Mouse (Mus musculus): ENCODE results near the gene Slc25a31.

Gene Slc25a31

GRCm38 (mm10) chr3:40708655-40709054 lies at the start of gene Slc25a31:
TSS of gene Slc25a31 (plus strand) at chr3:40708855.
- DNase-seq = no peak

DNA sequence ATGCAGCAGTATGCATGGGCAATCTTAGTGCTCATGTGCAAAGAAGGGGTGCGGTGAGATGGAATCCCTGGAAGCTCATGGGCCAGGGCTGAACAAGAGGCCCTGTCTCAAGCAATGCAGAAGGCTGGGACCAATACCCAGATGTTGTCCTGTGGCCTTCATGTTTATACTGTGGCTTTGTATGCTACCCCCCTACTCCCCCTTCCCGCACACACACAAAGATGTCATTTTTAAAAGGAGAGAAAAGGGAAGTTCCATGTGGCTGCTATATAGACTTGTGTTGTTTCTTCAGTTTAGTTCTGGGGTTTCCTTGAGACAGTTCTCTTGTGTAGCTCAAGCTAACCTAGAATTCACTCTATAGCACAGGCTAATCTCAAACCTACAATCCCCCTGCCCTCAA lies 48.4 kb upstream of the Slc25a31 start:
- no peak for DNase-seq

- DNase-seq = peak; percentile 72 to 81
Observed at GRCm38 (mm10) chr3:40666109-40666508, 42.5 kb upstream of the Slc25a31 start.

DNA sequence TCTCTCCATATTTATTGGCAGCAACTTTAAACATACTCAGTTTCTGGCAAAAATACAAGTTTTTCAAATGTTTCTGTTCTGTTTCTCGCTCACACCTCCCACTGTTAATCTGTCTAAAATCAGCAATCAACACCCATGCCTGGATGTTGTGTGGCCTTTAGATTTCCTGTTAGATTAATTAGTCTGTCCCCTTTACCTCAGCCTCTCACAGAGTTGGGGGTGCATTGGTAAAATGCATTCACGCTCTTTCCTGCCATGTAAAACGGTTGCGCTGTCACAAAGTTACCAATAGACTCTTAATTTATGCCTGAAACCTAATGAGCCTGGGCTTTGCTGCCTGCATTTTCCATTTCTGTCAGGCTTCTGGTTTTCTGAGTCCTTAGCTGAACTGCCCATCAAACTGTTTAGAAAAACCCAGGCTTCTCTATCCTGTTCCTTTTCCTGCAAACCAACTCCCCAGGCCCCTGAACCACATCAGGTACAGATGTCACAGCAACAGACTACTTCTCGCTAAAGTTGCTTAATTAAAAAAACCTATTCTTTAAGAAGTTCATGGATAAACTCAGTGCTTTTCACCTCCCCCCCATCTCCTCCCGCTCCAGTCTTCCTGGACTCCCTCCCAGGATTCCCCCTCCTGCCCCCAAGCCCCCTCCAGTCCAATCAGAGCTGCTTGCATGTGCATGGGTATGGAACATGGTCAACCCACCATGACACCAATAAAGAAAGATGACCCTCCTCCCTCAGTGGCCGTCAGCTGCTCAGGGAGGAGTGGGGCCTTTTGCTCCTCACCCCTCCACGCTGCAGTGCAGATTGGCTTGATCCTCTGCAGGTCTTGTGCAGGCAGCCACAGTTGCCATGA lies 41.6 kb upstream of the Slc25a31 start:
- no peak for DNase-seq

DNA sequence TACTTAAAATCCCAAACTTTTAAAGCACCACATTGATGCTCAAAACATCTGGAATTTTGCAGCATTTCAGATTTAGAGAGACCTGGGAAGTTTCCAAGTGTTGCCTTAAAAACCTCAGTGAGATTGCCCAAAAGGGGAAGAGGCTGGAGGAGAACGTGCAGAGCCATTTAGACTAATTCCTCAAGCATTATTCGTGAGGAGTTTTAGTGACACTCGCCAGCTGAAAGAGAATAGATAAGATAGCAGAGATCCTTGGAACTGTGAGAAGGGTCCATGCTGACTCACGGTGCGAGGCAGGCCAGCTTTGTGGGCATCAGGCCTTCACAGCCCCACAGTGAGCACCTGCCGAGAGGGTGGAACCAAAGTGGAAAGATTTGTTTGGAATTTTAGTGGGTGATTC lies 39.8 kb upstream of the Slc25a31 start:
- DNase-seq = no peak

- DNase-seq = no peak
Observed at GRCm38 (mm10) chr3:40669395-40669794, 39.3 kb upstream of the Slc25a31 start.

DNA sequence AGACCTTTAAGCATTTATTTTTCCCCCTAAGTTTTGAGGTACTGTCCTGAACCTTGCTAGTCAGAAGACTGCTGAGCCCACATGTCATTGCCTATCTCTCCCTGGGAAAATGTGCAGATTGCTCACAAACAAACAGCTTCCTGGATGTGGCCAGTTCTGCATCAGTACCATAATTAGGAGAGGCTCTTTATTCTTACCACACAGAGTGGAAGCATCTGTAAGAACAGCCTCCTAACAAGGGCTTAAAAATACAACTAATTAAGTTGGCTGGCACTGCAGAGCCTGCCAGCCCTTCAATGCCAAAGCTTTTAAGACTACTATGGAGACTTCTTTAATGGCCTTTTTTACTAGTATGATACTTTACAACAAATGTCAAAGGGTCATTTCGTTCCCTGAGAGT lies 35.1 kb upstream of the Slc25a31 start:
- no peak for DNase-seq

GRCm38 (mm10) chr3:40674873-40675405 lies 33.7 kb upstream of the Slc25a31 start:
- DNase-seq = no peak

DNA sequence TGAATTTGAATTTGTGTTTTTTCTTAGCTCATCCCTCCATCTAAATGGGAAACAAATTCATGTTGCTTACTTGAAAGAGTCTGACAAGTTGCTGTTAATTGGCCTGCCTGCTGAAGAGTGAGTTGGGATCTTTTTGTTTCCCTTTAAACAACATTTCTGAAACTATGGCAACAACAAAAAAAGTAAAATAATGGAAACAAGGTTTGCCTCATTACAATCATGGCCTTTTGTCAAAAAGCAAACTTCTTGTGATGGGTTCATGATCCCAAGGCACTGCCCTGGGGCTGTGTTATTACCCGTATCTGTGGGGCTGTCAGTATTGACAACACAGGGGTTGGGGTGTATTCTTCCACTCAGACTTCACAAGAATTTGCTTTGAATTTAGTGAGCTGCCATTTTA lies 29.8 kb upstream of the Slc25a31 start:
- DNase-seq = no peak

- peak in 1 of 2 experiments; percentile 23 for DNase-seq
Observed at GRCm38 (mm10) chr3:40682404-40682803, 26.3 kb upstream of the Slc25a31 start.

- DNase-seq = peak; percentile 63 to 71
Observed at GRCm38 (mm10) chr3:40683171-40683570, 25.5 kb upstream of the Slc25a31 start.

DNA sequence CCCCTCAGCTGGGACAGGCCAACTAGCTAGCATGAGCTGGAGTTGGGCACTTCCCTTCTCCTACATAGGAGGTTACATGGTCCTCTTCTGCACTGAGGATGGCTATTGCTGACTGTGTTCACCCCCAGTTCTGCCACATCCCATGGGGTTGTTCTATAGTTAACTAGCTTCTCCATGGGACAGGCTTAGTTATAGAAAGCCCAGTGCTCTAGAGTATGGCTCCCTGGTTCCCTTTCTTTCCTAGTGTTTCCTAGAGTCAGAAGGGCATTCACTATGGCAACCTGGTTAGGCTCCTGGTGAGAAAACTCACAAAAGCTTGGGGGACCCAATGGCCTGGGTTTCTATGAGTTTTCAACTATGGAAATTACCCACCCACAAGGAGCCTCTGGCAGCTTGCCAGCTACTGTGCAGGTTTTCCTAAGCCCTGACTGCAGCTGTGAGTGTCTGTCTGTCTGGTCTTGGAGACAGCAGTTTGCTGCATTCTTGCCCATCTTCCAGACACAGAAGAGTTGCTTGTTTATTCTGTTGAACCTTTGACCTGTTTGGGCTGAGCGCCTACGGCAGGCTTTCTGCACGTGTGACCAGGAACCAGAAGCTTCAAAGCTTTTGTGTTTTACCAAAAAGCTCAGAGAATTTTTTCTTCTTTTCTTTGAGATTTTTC lies 22.7 kb upstream of the Slc25a31 start:
- no peak for DNase-seq

DNA sequence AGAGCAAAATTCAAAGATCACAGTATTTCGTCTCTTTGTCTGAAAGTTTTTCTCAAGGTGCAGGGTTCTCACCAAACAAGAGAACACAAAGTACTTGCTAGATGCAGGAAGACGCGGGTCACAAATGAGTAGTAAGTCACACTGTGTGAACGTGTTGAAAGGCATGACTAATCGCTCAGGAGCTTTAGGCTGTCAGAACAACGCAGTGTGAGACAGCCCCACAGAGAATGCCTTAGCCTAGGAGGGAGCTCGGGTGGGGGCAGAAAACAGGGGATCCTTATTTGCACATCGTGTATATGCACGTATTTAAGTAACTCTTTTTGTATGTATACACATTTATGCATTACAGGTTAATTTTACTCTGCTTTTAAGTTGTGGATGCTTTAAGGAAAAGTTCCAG lies 21.8 kb upstream of the Slc25a31 start:
- no peak for DNase-seq

GRCm38 (mm10) chr3:40687588-40687987 lies 21.1 kb upstream of the Slc25a31 start:
- DNase-seq = no peak

- peak; percentile 62 to 74 for DNase-seq
Observed at GRCm38 (mm10) chr3:40691566-40691965, 17.1 kb upstream of the Slc25a31 start.

DNA sequence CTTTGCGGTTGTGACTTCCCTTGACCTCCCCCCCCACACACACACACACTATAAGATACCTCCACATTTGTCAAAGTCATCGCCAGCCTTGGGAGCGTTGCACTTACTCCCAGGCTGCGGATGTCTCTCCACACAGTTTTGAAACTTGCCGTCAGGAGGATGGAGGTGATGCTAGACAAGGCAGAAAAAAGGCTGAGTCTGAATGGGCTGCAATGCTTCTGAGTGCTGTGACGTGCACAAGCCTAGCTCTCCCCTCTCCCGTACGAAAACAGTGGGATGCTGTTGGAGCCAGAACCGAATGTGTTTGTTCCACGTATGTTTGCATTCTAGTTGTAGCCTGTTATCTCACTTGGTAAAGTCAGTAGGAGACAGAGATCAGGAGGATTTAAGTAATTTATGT lies 15.2 kb upstream of the Slc25a31 start:
- DNase-seq = no peak

- no peak for DNase-seq
Observed at GRCm38 (mm10) chr3:40693960-40694359, 14.7 kb upstream of the Slc25a31 start.

GRCm38 (mm10) chr3:40694438-40694837 lies 14.2 kb upstream of the Slc25a31 start:
- DNase-seq = no peak

- no peak for DNase-seq
Observed at GRCm38 (mm10) chr3:40695162-40695561, 13.5 kb upstream of the Slc25a31 start.

- DNase-seq = no peak
Observed at GRCm38 (mm10) chr3:40698834-40699233, 9.8 kb upstream of the Slc25a31 start.

DNA sequence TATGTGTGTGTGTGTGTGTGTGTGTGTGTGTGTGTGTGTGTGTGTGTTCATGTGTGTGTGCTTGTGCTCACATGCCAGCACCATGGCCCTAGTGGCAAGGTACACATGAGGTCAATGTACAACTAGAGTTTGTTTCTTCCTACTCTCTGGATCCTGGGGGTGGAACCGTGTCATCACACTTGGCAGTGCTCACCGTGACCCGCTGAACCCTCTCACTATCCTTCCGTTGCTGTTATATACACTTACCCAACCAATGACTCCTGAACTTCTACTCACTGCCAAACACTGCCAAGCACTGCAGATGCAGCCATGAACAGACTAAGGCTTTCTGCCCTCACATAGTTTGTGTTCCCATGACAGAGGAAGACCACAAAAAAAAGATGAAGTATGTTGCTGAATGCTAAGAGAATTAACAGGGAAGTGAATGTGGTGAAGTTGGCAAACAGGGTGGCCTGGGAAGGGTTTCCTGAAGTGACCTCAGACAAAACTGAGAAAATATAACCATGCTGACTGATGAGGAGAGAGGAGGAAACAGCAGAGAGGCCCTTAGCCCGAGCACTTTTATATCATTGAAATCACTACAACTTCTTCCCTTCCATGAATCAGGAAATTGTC lies 3.7 kb upstream of the Slc25a31 start:
- DNase-seq = no peak

DNA sequence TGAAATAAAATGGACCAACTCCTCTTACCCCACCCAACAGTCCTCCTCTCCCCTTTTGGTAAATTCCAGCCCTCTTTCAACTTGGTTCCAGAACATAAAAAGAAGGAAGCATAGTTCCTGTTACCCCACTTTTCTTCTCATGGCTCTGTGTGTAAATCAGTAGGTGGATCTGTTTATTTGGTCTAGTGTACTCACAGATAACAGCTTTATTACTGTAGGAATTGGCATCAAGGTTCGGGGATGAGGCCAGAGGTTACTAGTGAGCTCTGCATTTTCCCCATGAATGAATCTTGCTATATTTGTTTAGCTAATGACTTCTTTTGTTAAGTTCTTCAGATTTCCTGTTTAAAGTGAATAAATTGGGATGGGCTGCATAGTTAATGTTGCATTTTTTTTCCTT lies 7.4 kb downstream of the Slc25a31 start:
- DNase-seq = no peak

- DNase-seq = no peak
Observed at GRCm38 (mm10) chr3:40719022-40719421, 10.4 kb downstream of the Slc25a31 start.

Measured in cerebellum, postnatal 25 days (tissue).